ENCODE assay signal across 19 mouse cellular contexts in genomic region chr2:94665850-94666249, GRCm38 (mm10).
DNase-seq lines count a peak whose midpoint lies in the region; ATAC-seq lines count a peak whose summit lies in the region.
"Had no signal": no experiment of that assay in that cellular context is flagged by ENCODE, and none has a peak within 500 bp of the region (broad histone marks: within the 10 kb centered on the region; RNA-seq: fewer than 3 reads in every experiment).

No protein-coding gene starts in this region.

- no peak for DNase-seq in cerebellum, adult 8-10 months
- peak; percentile 8 to 10 for DNase-seq in cerebellum, adult 18-20 months
- DNase-seq in cerebellum, adult 9-11 months, result peak; percentile 34
- DNase-seq in cerebellum, postnatal 25 days, result peak; percentile 46 to 66
- DNase-seq in right cerebral cortex, adult 18-20 months, result no peak
- no peak for DNase-seq in kidney, adult 18-20 months
- DNase-seq: adrenal gland, adult 8-10 months; adrenal gland, postnatal 25 days; embryo, embryonic 11 days; gastrocnemius, postnatal 10 days; gastrocnemius, postnatal 36 days; heart, adult 11 months; kidney, adult 8-10 months had no signal

- ATAC-seq in cerebellum, adult (ENCODE audit: insufficient number of reproducible peaks, low FRiP score, low TSS enrichment), result peak; percentile 74
- no peak for ATAC-seq in granulocyte monocyte progenitor cell, adult 5-6 weeks (replicated peaks; ENCODE audit: poor library complexity, severe bottlenecking)
- ATAC-seq: activated CD4-positive, CD25-positive, alpha-beta regulatory T cell, adult 4 months; forebrain, embryonic 13.5 days; forebrain, embryonic 16.5 days; intestine, postnatal 0 days had no signal

Comparison
In these comparisons a context has a peak if more than half of its experiments do, and no peak if none do; other contexts are left out.
1. DNase-seq: peak in cerebellum, adult 18-20 months (2 of 2), cerebellum, adult 9-11 months (single experiment) and cerebellum, postnatal 25 days (2 of 2); none in cerebellum, adult 8-10 months (single experiment), right cerebral cortex, adult 18-20 months (single experiment) and kidney, adult 18-20 months (single experiment).